Mouse (Mus musculus) intestine, embryonic 16.5 days (tissue): ENCODE measurements around the gene Tcf7. TPM values are rescaled to one million over a fixed set of nuclear protein-coding genes. Genes with fewer than 3 reads are reported as not detected.

Source experiments
- ATAC-seq: fragments of 200-750 bp; cut with Nextera tagmentation; 2 replicates; pipeline ENCODE4 v1.8.0; 2017; ENCODE audit warnings: moderate TSS enrichment, moderate library complexity
- H3K27ac ChIP-seq: fragments of 300-500 bp; sonication (generic); 2 replicates; pipeline ENCODE4 v1.5.1; 2014; ENCODE audit warnings: mild to moderate bottlenecking, low read length
- H3K27me3 ChIP-seq: fragments of 300-500 bp; sonication (generic); replicated peaks from 2 replicates; pipeline ENCODE4 v1.6.1; 2014; ENCODE audit warnings: low read length, control low read depth, mixed read lengths; ENCODE audit not compliant: control insufficient read depth, insufficient read depth
- H3K36me3 ChIP-seq: fragments of 300-500 bp; sonication (generic); 2 replicates; pipeline ENCODE4 v1.6.1; 2014; ENCODE audit warnings: low read length, control low read depth; ENCODE audit not compliant: control insufficient read depth, insufficient read depth
- H3K4me1 ChIP-seq: fragments of 300-500 bp; sonication (generic); 2 replicates; pipeline ENCODE4 v1.6.1; 2014; ENCODE audit warnings: low read length, control low read depth, mixed read lengths; ENCODE audit not compliant: control insufficient read depth, insufficient read depth
- H3K4me2 ChIP-seq: fragments of 300-500 bp; sonication (generic); 2 replicates; pipeline ENCODE4 v1.6.1; 2014; ENCODE audit warnings: low read depth, low read length, control low read depth
- H3K4me3 ChIP-seq: fragments of 300-500 bp; sonication (generic); 2 replicates; pipeline ENCODE4 v1.5.1; 2014; ENCODE audit warnings: mild to moderate bottlenecking, low read length
- H3K9ac ChIP-seq: fragments of 300-500 bp; sonication (generic); 2 replicates; pipeline ENCODE4 v1.6.1; 2014; ENCODE audit warnings: low read depth, low read length
- H3K9me3 ChIP-seq: fragments of 300-500 bp; sonication (generic); 2 replicates; pipeline ENCODE4 v1.6.1; 2016; ENCODE audit warnings: low read length, control low read depth; ENCODE audit not compliant: control insufficient read depth
- WGBS: fragments of 180-500 bp; shearing (Covaris S2); extraction: QIAGEN DNeasy Blood & Tissue Kit; methylation state at CpG from one replicate; pipeline ENCODE4 v1.1.7; 2014; 5-methylcytosine and 5-hydroxymethylcytosine counted together
- polyA plus RNA-seq: library from polyadenylated mRNA; unstranded; fragments of >200 nt; fragmentation: Nextera tagmentation; extraction: Ambion mirVana; gene quantifications from 2 replicates; pipeline ENCODE4 v1.2.1, GENCODE M21; 2015

The Tcf7 gene
- polyA plus RNA-seq, 1 experiment from 2014 or later, result 3.4 TPM

DNA sequence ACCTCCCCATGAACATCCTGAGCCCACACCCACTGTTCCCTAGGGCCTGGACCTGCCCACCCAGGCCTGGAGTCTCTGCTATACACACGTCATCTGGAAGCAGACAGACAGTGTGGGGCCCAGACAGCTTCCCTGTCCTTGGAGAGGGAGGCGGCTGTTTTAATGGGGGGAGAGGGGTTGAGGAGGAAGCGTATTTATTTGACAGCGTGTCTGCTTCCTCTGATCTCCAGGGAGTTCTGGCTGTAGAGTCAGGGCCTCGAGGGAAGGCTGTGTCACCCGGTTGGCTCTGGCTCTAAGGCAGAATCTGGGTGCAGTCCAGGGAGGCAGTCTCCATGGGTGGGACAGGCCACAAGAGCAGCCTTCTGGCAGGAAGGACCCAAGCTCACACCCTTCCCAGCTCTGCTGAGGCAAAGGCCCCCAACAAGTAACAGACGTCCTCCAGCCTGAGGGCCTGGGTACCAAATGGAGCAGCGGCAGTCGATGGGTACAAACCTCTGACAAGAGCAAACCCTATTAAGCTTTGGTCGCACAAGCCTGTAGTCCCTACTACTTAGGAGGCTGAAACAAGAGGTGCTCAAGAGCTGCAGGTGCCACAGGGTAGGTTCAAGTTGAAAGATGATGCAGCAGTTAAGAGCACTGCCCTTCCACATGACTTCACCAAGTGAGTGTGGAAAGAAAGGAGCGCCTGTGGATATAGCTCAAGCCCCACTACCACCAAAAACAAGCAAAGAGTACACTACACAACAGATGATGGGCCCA is 9.5 kb downstream of the Tcf7 start:
- 52% methylated on average over 11 of the region's 11 CpGs for WGBS
- ATAC-seq, result no peak
- no peak overlapping the region for H3K27ac ChIP-seq
- H3K4me2 ChIP-seq, result no peak overlapping the region
- H3K27me3 ChIP-seq, result no peaks in the 10 kb centered on the region
- no peak overlapping the region for H3K4me3 ChIP-seq
- H3K9ac ChIP-seq, result no peak overlapping the region
- H3K4me1 ChIP-seq, result peaks cover 6% of the 10 kb centered on the region
- H3K36me3 ChIP-seq, result no peaks in the 10 kb centered on the region
- H3K9me3 ChIP-seq, result no peaks in the 10 kb centered on the region

DNA sequence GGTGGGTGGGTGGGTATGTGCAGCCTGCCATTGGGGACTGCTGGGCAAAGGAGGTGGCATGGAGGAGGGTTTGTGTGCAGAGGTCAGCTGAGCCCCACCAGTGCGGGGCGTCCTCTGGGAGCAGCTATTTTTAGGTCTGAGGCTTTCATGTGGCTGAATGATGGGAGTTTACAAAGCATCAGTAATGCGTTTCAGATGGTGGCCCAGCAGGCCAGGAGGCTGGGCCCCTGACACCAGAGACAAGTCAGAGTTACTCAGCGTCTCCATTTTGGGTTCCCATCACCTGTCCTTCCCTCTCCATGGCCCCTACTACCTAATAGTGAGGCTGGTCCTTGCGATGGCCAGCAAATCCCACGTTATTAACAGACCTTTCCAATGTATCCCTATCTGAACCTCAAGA is 10.2 kb downstream of the Tcf7 start:
- 76% methylated on average over 6 of the region's 6 CpGs for WGBS
- ATAC-seq, result no peak
- Histone ChIP-seq H3K36me3 (no peaks in the 10 kb centered on the region), H3K9ac (no peak overlapping the region), H3K9me3 (no peaks in the 10 kb centered on the region), H3K4me2 (no peak overlapping the region), H3K4me3 (no peak overlapping the region), H3K27me3 (no peaks in the 10 kb centered on the region), H3K27ac (no peak overlapping the region), H3K4me1 (peaks cover 12% of the 10 kb centered on the region)

- peaks cover 12% of the 10 kb centered on the region for H3K4me1 ChIP-seq
- 80% methylated on average over 8 of the region's 8 CpGs for WGBS
- ATAC-seq, result no peak
- no peaks in the 10 kb centered on the region for H3K27me3 ChIP-seq
- no peak overlapping the region for H3K27ac ChIP-seq
- no peaks in the 10 kb centered on the region for H3K36me3 ChIP-seq
- H3K9me3 ChIP-seq, result no peaks in the 10 kb centered on the region
- no peak overlapping the region for H3K4me3 ChIP-seq
- H3K9ac ChIP-seq, result no peak overlapping the region
- no peak overlapping the region for H3K4me2 ChIP-seq
Observed at GRCm38 (mm10) chr11:52271765-52272495, 10.9 kb downstream of the Tcf7 start.

GRCm38 (mm10) chr11:52269841-52270240 is 13.0 kb downstream of the Tcf7 start:
- no peak for ATAC-seq

DNA sequence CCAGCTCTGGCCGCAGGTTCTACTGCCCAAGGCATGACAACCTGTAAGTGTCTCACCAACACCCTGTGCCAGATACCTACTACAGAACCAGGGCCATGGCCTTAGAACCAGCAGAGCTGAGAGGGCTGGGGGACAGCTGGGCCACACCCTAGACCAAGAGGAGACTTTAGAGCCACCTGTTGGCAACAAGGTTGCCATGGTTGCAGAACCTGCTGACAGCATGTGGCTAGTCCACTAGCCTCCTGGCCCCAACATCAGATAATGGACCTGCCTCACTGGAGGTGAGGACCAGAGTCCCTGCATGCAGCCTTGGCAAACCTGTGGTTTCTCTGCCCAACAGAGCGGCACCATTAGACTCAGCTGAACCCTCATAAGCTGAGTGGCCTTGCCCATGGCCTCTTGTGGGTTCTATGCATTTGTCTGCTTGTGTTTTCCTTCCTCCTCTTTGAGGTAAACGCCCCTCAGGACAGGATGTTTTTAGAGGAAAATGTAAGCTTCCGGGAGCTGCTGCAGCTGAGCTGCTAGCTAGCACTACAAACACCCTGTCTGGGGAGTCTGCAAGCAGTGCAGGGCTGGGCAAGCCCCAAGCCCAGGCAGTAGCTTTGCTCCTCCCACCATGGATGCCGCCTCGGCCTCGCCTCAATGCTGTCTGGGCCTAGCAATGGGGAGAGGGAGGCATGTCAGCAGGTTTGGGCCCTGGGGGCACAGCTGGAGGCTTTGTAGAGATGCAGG is 14.5 kb downstream of the Tcf7 start:
- WGBS, result 37% methylated on average over 7 of the region's 7 CpGs
- Histone ChIP-seq H3K27ac (peak overlapping the region; percentile 38), H3K4me1 (peaks cover 12% of the 10 kb centered on the region), H3K9ac (peak overlapping the region; percentile 15; the same call in 1 of the 2 replicates), H3K27me3 (no peaks in the 10 kb centered on the region), H3K9me3 (no peaks in the 10 kb centered on the region), H3K4me2 (no peak overlapping the region), H3K4me3 (no peak overlapping the region), H3K36me3 (no peaks in the 10 kb centered on the region)
- ATAC-seq, result peak; percentile 73

More at GRCm38 (mm10) chr11:52269841-52270240, 13.0 kb downstream of the Tcf7 start:
- Histone ChIP-seq H3K27me3 (no peaks in the 10 kb centered on the region), H3K4me3 (no peak overlapping the region), H3K4me2 (no peak overlapping the region), H3K4me1 (peaks cover 12% of the 10 kb centered on the region), H3K9ac (no peak overlapping the region), H3K9me3 (no peaks in the 10 kb centered on the region), H3K27ac (no peak overlapping the region), H3K36me3 (no peaks in the 10 kb centered on the region)
- WGBS, result 90% methylated on average over 6 of the region's 6 CpGs

DNA sequence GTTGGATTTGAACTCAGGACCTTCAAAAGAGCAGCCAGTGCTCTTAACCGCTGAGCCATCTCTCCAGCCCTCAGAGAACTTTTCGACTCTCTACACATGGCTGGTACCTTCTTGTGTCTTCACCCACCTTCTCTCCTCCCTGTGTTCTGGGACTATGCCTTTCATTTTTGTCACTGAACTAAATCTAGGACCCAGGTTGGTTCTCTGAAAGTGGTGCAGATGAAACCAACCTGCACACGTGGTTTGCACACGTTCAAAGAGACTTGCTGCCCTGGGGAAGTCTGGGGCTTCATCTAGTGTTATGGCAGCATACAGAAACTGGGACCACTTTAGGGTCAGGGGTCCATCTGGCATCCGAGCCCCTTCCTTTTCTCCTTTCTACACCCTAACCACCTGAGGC is 15.5 kb downstream of the Tcf7 start:
- no peak overlapping the region for H3K4me2 ChIP-seq
- H3K9me3 ChIP-seq, result no peaks in the 10 kb centered on the region
- no peak overlapping the region for H3K4me3 ChIP-seq
- peaks cover 9% of the 10 kb centered on the region for H3K4me1 ChIP-seq
- ATAC-seq, result no peak
- no peaks in the 10 kb centered on the region for H3K36me3 ChIP-seq
- no peak overlapping the region for H3K9ac ChIP-seq
- 89% methylated on average over 5 of the region's 5 CpGs for WGBS
- no peak overlapping the region for H3K27ac ChIP-seq
- H3K27me3 ChIP-seq, result no peaks in the 10 kb centered on the region

GRCm38 (mm10) chr11:52265616-52266307 is 17.1 kb downstream of the Tcf7 start:
- Histone ChIP-seq H3K27me3 (no peaks in the 10 kb centered on the region), H3K36me3 (no peaks in the 10 kb centered on the region), H3K4me1 (peaks cover 9% of the 10 kb centered on the region), H3K4me3 (no peak overlapping the region), H3K27ac (no peak overlapping the region), H3K9me3 (no peaks in the 10 kb centered on the region), H3K9ac (no peak overlapping the region; the same call in 1 of the 2 replicates), H3K4me2 (no peak overlapping the region)
- no peak for ATAC-seq
- WGBS, result 40% methylated on average over 12 of the region's 12 CpGs

DNA sequence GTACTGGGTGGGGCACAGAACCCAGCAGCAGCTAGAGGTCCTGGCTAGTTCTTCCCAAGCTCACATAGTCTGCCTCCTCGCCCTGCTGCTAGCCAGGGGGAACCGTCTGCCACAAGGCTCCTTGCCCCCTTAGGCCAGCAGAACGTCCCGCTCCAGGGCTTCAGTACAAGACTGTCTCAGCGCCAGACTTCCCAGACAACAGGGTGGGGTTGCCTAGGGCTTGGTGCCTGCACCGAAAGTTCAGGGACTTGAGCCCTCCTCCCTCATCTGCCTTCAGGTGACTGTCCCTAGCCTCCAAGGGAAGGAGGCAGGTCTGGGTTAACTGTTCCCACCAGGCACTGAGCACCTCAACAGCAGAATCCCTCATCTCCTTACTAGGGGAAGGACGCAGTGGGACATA is 17.9 kb downstream of the Tcf7 start:
- H3K9me3 ChIP-seq, result no peaks in the 10 kb centered on the region
- H3K27me3 ChIP-seq, result no peaks in the 10 kb centered on the region
- no peak overlapping the region for H3K27ac ChIP-seq
- H3K4me1 ChIP-seq, result peaks cover 9% of the 10 kb centered on the region
- H3K9ac ChIP-seq, result no peak overlapping the region
- no peaks in the 10 kb centered on the region for H3K36me3 ChIP-seq
- ATAC-seq, result no peak
- 78% methylated on average over 7 of the region's 7 CpGs for WGBS
- no peak overlapping the region for H3K4me2 ChIP-seq
- no peak overlapping the region for H3K4me3 ChIP-seq

GRCm38 (mm10) chr11:52262338-52262737 is 20.5 kb downstream of the Tcf7 start:
- Histone ChIP-seq H3K27me3 (no peaks in the 10 kb centered on the region), H3K4me2 (no peak overlapping the region), H3K4me3 (no peak overlapping the region), H3K36me3 (no peaks in the 10 kb centered on the region), H3K9ac (no peak overlapping the region), H3K4me1 (no peaks in the 10 kb centered on the region), H3K9me3 (no peaks in the 10 kb centered on the region), H3K27ac (no peak overlapping the region)
- no peak for ATAC-seq
- WGBS, result 90% methylated on average over 11 of the region's 11 CpGs
